Mouse (Mus musculus): ENCODE measurements around the gene Smyd3. TPM values are rescaled to one million over a fixed set of nuclear protein-coding genes. Genes with fewer than 3 reads are reported as not detected.

Smyd3 gene
- polyA plus RNA-seq, 1 experiment from 2014 or later = 9.5 TPM

- peaks cover 6% of the 10 kb centered on the region for H3K9me3 ChIP-seq (replicated peaks)
Measured at GRCm38 (mm10) chr1:179477157-179477902, 40.5 kb downstream of the Smyd3 start.

GRCm38 (mm10) chr1:179476461-179477156 lies 41.2 kb downstream of the Smyd3 start:
- Histone ChIP-seq H3K4me1 (no peaks in the 10 kb centered on the region), H3K27ac (no peak overlapping the region), H3K9me3 (replicated peaks) (peaks cover 7% of the 10 kb centered on the region), H3K27me3 (replicated peaks) (no peaks in the 10 kb centered on the region), H3K9ac (no peak overlapping the region), H3K36me3 (peaks cover 13% of the 10 kb centered on the region), H3K4me2 (no peak overlapping the region), H3K4me3 (no peak overlapping the region)
- 63% methylated on average over 6 of the region's 6 CpGs for WGBS (ENCODE audit: insufficient replicate concordance)
- ATAC-seq = no peak

More at GRCm38 (mm10) chr1:179477157-179477902, 40.5 kb downstream of the Smyd3 start:
- H3K4me1 ChIP-seq = no peaks in the 10 kb centered on the region
- no peak overlapping the region for H3K9ac ChIP-seq
- peaks cover 6% of the 10 kb centered on the region for H3K36me3 ChIP-seq
- no peaks in the 10 kb centered on the region for H3K27me3 ChIP-seq (replicated peaks)
- no peak overlapping the region for H3K27ac ChIP-seq
- WGBS (ENCODE audit: insufficient replicate concordance) = 78% methylated on average over 5 of the region's 5 CpGs
- no peak overlapping the region for H3K4me3 ChIP-seq
- no peak for ATAC-seq
- no peak overlapping the region for H3K4me2 ChIP-seq

GRCm38 (mm10) chr1:179474776-179475175 lies 43.1 kb downstream of the Smyd3 start:
- peaks cover 20% of the 10 kb centered on the region for H3K36me3 ChIP-seq
- H3K4me3 ChIP-seq = no peak overlapping the region
- no peak overlapping the region for H3K27ac ChIP-seq
- H3K9ac ChIP-seq = no peak overlapping the region
- no peak overlapping the region for H3K4me2 ChIP-seq
- no peaks in the 10 kb centered on the region for H3K27me3 ChIP-seq (replicated peaks)
- WGBS (ENCODE audit: insufficient replicate concordance) = 78% methylated on average over 8 of the region's 8 CpGs
- peaks cover 7% of the 10 kb centered on the region for H3K9me3 ChIP-seq (replicated peaks)
- no peaks in the 10 kb centered on the region for H3K4me1 ChIP-seq
- no peak for ATAC-seq

DNA sequence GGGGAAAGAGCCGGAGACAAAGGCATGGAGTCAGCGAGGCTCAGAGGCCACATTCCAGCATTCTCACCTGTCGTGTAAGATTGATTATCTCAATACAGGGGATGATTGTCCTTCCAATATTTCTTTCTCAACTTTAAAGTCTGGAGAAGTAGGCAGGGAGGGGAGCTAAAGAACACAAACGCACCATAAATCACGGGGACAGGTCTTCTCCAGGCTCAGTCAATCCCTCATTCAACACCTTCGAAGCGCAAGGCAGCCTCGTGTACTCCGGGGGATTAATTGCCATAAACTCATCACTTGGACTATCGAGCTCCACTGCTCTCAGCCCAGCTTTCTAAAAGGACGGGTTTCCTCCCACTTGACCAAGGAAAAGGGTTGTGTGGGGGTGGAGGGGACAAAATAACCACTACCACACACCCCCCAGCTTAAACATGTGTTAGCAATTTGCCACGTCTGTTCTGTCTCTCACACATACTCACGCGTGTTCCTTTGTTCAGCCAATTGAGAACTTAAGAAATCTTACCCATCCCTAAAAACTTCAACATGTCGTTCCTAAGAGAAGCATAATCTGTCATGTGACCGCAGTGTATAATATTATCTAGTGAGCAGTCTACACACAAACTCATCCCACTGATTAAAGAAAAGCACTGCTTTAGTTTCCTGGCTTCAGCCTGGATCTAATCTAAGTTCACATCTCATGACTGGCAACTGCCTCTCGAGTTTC lies 43.8 kb downstream of the Smyd3 start:
- peaks cover 20% of the 10 kb centered on the region for H3K36me3 ChIP-seq
- 79% methylated on average over 17 of the region's 17 CpGs for WGBS (ENCODE audit: insufficient replicate concordance)
- H3K4me1 ChIP-seq = no peaks in the 10 kb centered on the region
- no peak overlapping the region for H3K9ac ChIP-seq
- H3K27me3 ChIP-seq (replicated peaks) = no peaks in the 10 kb centered on the region
- peaks cover 7% of the 10 kb centered on the region for H3K9me3 ChIP-seq (replicated peaks)
- H3K4me3 ChIP-seq = no peak overlapping the region
- no peak overlapping the region for H3K4me2 ChIP-seq
- no peak for ATAC-seq
- H3K27ac ChIP-seq = no peak overlapping the region

GRCm38 (mm10) chr1:179467970-179468369 lies 49.9 kb downstream of the Smyd3 start:
- Histone ChIP-seq H3K27me3 (replicated peaks) (no peaks in the 10 kb centered on the region), H3K27ac (no peak overlapping the region), H3K36me3 (peaks cover 20% of the 10 kb centered on the region), H3K4me1 (no peaks in the 10 kb centered on the region), H3K4me2 (no peak overlapping the region), H3K4me3 (no peak overlapping the region), H3K9ac (no peak overlapping the region), H3K9me3 (replicated peaks) (peaks cover 7% of the 10 kb centered on the region)
- no peak for ATAC-seq
- 84% methylated on average over 8 of the region's 8 CpGs for WGBS (ENCODE audit: insufficient replicate concordance)

GRCm38 (mm10) chr1:179462376-179462775 lies 55.5 kb downstream of the Smyd3 start:
- no peak overlapping the region for H3K4me2 ChIP-seq
- 71% methylated on average over 5 of the region's 5 CpGs for WGBS (ENCODE audit: insufficient replicate concordance)
- ATAC-seq = no peak
- H3K4me1 ChIP-seq = no peaks in the 10 kb centered on the region
- H3K9ac ChIP-seq = no peak overlapping the region
- H3K9me3 ChIP-seq (replicated peaks) = no peaks in the 10 kb centered on the region
- H3K27me3 ChIP-seq (replicated peaks) = no peaks in the 10 kb centered on the region
- no peak overlapping the region for H3K4me3 ChIP-seq
- no peaks in the 10 kb centered on the region for H3K36me3 ChIP-seq
- no peak overlapping the region for H3K27ac ChIP-seq

DNA sequence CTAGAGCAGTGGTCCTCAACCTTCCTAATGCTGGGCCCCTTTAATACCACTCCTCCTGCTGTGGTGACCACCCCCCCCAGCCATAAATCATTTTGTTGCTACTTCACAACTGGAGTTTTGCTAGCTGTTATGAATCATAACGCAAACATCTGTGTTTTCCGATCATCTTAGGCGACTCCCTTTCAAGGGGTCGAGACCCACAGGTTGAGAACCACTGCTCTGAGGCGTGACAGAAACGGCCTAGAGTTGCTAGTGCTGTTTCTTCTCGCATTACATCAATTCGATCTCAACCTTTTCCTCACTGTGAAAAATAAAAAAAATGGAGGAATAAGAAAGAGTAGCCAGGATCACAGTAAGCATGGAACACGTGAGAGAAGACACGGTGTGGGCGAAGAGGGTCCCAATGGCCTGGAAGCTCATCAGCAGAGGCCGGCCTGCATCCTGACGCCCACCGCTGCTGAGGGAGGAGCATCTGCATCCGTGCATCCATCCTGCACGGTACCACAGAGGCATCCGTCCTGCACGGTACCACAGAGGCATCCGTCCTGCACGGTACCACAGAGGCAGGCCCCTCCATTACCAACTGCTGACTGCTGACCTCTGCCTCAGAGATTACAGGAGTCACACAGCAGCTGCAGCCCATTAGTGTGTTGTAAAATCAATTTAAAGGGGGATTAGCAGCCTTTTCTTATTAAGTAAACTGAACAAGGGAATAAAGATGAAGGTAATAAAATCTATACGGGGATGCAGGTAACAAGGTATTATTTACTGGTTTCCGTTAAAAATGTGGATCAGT lies 56.6 kb downstream of the Smyd3 start:
- no peaks in the 10 kb centered on the region for H3K27me3 ChIP-seq (replicated peaks)
- H3K9ac ChIP-seq = no peak overlapping the region
- no peak overlapping the region for H3K4me3 ChIP-seq
- no peaks in the 10 kb centered on the region for H3K36me3 ChIP-seq
- no peak overlapping the region for H3K4me2 ChIP-seq
- WGBS (ENCODE audit: insufficient replicate concordance) = 78% methylated on average over 22 of the region's 22 CpGs
- H3K27ac ChIP-seq = no peak overlapping the region
- no peak for ATAC-seq
- no peaks in the 10 kb centered on the region for H3K9me3 ChIP-seq (replicated peaks)
- no peaks in the 10 kb centered on the region for H3K4me1 ChIP-seq

DNA sequence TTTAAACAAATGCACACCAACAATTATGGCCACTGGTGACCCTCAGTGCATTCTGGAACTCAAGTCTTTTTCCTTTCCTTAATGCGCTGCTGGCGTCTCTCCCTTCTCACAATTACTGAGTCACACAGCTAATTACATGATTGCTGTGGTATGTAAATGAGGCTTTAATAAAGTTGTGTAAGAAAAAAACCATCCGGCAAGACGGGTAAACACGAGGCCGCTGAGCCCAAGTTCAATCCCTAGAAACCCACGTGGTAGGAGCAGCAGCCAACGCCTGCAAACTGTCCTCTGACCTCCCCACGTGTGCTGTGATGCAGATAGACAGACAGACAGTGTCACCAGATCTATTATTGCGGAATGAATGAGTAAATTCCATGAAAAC lies 58.9 kb downstream of the Smyd3 start:
- 73% methylated on average over 10 of the region's 10 CpGs for WGBS (ENCODE audit: insufficient replicate concordance)
- H3K27ac ChIP-seq = no peak overlapping the region

GRCm38 (mm10) chr1:179458236-179458986 lies 59.4 kb downstream of the Smyd3 start:
- Histone ChIP-seq H3K27me3 (replicated peaks) (no peaks in the 10 kb centered on the region), H3K4me2 (no peak overlapping the region), H3K4me1 (no peaks in the 10 kb centered on the region), H3K4me3 (no peak overlapping the region), H3K9me3 (replicated peaks) (no peaks in the 10 kb centered on the region), H3K9ac (no peak overlapping the region), H3K27ac (no peak overlapping the region), H3K36me3 (no peaks in the 10 kb centered on the region)
- WGBS (ENCODE audit: insufficient replicate concordance) = 68% methylated on average over 9 of the region's 9 CpGs
- no peak for ATAC-seq

More for the DNA sequence above, 58.9 kb downstream of the Smyd3 start:
- H3K4me1 ChIP-seq = no peaks in the 10 kb centered on the region
- H3K36me3 ChIP-seq = no peaks in the 10 kb centered on the region
- ATAC-seq = no peak
- no peaks in the 10 kb centered on the region for H3K27me3 ChIP-seq (replicated peaks)
- no peak overlapping the region for H3K4me3 ChIP-seq
- H3K9ac ChIP-seq = no peak overlapping the region
- H3K4me2 ChIP-seq = no peak overlapping the region
- no peaks in the 10 kb centered on the region for H3K9me3 ChIP-seq (replicated peaks)

- H3K4me1 ChIP-seq = no peaks in the 10 kb centered on the region
- no peak overlapping the region for H3K4me3 ChIP-seq
- no peak overlapping the region for H3K27ac ChIP-seq
- 58% methylated on average over 6 of the region's 6 CpGs for WGBS (ENCODE audit: insufficient replicate concordance)
- no peak overlapping the region for H3K4me2 ChIP-seq
- H3K36me3 ChIP-seq = no peaks in the 10 kb centered on the region
- H3K9ac ChIP-seq = no peak overlapping the region
- no peaks in the 10 kb centered on the region for H3K27me3 ChIP-seq (replicated peaks)
- no peak for ATAC-seq
- no peaks in the 10 kb centered on the region for H3K9me3 ChIP-seq (replicated peaks)
Measured at GRCm38 (mm10) chr1:179454600-179454999, 63.2 kb downstream of the Smyd3 start.

- WGBS (ENCODE audit: insufficient replicate concordance) = 69% methylated on average over 2 of the region's 2 CpGs
- Histone ChIP-seq H3K27me3 (replicated peaks) (no peaks in the 10 kb centered on the region), H3K9ac (no peak overlapping the region), H3K4me3 (no peak overlapping the region), H3K27ac (no peak overlapping the region), H3K9me3 (replicated peaks) (no peaks in the 10 kb centered on the region), H3K4me2 (no peak overlapping the region), H3K36me3 (no peaks in the 10 kb centered on the region), H3K4me1 (no peaks in the 10 kb centered on the region)
- ATAC-seq = no peak
Measured at GRCm38 (mm10) chr1:179451211-179451610, 66.6 kb downstream of the Smyd3 start.

Data from liver, embryonic 12.5 days (tissue).